Mouse (Mus musculus): ENCODE data around the gene Sspn. TPM values are rescaled to one million over a fixed set of nuclear protein-coding genes. Genes with fewer than 3 reads are reported as not detected.

Sspn gene
- total RNA-seq (2014; fragmentation: Nextera tagmentation), result not detected in 2 replicates
- not detected in 2 replicates for total RNA-seq (2017)

- no peak for ATAC-seq (replicated peaks; ENCODE audit: low FRiP score, low TSS enrichment, poor library complexity, severe bottlenecking)
These were observed at the start of gene Sspn for GRCm38 (mm10) chr6:145931341-145931740. Sspn (plus strand) TSS chr6:145931641.

GRCm38 (mm10) chr6:145883010-145883409 is 48.4 kb upstream of the Sspn start:
- 0 out of 2 replicates have a peak, but pooled peaks have one; percentile 52 for ATAC-seq (replicated peaks; ENCODE audit: low FRiP score, low TSS enrichment, poor library complexity, severe bottlenecking)

- no peak for ATAC-seq (replicated peaks; ENCODE audit: low FRiP score, low TSS enrichment, poor library complexity, severe bottlenecking)
These were observed 47.8 kb upstream of the Sspn start for GRCm38 (mm10) chr6:145883668-145884067.

GRCm38 (mm10) chr6:145885069-145885468 is 46.4 kb upstream of the Sspn start:
- ATAC-seq (replicated peaks; ENCODE audit: low FRiP score, low TSS enrichment, poor library complexity, severe bottlenecking), result no peak

- no peak for ATAC-seq (replicated peaks; ENCODE audit: low FRiP score, low TSS enrichment, poor library complexity, severe bottlenecking)
These were observed 45.2 kb upstream of the Sspn start for GRCm38 (mm10) chr6:145886277-145886676.

GRCm38 (mm10) chr6:145887719-145888118 is 43.7 kb upstream of the Sspn start:
- no peak for ATAC-seq (replicated peaks; ENCODE audit: low FRiP score, low TSS enrichment, poor library complexity, severe bottlenecking)

GRCm38 (mm10) chr6:145891951-145892350 is 39.5 kb upstream of the Sspn start:
- no peak for ATAC-seq (replicated peaks; ENCODE audit: low FRiP score, low TSS enrichment, poor library complexity, severe bottlenecking)

GRCm38 (mm10) chr6:145892381-145893265 is 38.8 kb upstream of the Sspn start:
- ATAC-seq (replicated peaks; ENCODE audit: low FRiP score, low TSS enrichment, poor library complexity, severe bottlenecking), result peak; percentile 56

GRCm38 (mm10) chr6:145893366-145894021 is 37.9 kb upstream of the Sspn start:
- no peak for ATAC-seq (replicated peaks; ENCODE audit: low FRiP score, low TSS enrichment, poor library complexity, severe bottlenecking)

- peak; percentile 52 for ATAC-seq (replicated peaks; ENCODE audit: low FRiP score, low TSS enrichment, poor library complexity, severe bottlenecking)
These were observed 36.6 kb upstream of the Sspn start for GRCm38 (mm10) chr6:145894669-145895342.

GRCm38 (mm10) chr6:145904169-145904568 is 27.3 kb upstream of the Sspn start:
- no peak for ATAC-seq (replicated peaks; ENCODE audit: low FRiP score, low TSS enrichment, poor library complexity, severe bottlenecking)

GRCm38 (mm10) chr6:145904616-145905015 is 26.8 kb upstream of the Sspn start:
- no peak for ATAC-seq (replicated peaks; ENCODE audit: low FRiP score, low TSS enrichment, poor library complexity, severe bottlenecking)

GRCm38 (mm10) chr6:145906096-145906890 is 25.1 kb upstream of the Sspn start:
- no peak for ATAC-seq (replicated peaks; ENCODE audit: low FRiP score, low TSS enrichment, poor library complexity, severe bottlenecking)

- no peak for ATAC-seq (replicated peaks; ENCODE audit: low FRiP score, low TSS enrichment, poor library complexity, severe bottlenecking)
These were observed 21.5 kb upstream of the Sspn start for GRCm38 (mm10) chr6:145909943-145910342.

GRCm38 (mm10) chr6:145910469-145911426 is 20.7 kb upstream of the Sspn start:
- no peak for ATAC-seq (replicated peaks; ENCODE audit: low FRiP score, low TSS enrichment, poor library complexity, severe bottlenecking)

- ATAC-seq (replicated peaks; ENCODE audit: low FRiP score, low TSS enrichment, poor library complexity, severe bottlenecking), result no peak
These were observed 19.2 kb upstream of the Sspn start for GRCm38 (mm10) chr6:145912232-145912631.

GRCm38 (mm10) chr6:145915435-145915834 is 16.0 kb upstream of the Sspn start:
- no peak for ATAC-seq (replicated peaks; ENCODE audit: low FRiP score, low TSS enrichment, poor library complexity, severe bottlenecking)

GRCm38 (mm10) chr6:145916401-145916800 is 15.0 kb upstream of the Sspn start:
- ATAC-seq (replicated peaks; ENCODE audit: low FRiP score, low TSS enrichment, poor library complexity, severe bottlenecking), result no peak

Data from megakaryocyte-erythroid progenitor cell, adult 5-6 weeks (primary cell).